Mouse (Mus musculus): ENCODE data around the gene Ctdspl. TPM values are rescaled to one million over a fixed set of nuclear protein-coding genes. Genes with fewer than 3 reads are reported as not detected.

The Ctdspl gene
- polyA plus RNA-seq, 1 experiment from 2014 or later = 10.0 TPM

DNA sequence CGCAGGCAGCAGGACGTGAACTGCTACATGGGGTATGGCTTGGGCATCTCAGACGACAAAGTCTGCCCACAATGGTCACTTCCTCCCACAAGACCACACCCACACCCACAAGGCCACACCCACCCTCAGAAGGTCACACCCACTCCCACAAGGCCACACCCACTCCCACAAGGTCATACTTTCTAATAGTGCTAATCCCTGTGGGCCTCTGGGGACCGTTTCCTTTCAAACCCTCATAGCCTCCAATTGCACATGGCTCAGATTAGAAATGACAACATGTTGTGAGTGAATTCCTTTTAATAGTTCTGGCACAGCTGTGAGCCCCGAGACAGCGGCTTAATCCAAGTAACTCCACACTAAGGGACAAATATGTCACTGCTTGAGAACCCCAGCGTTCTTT, 39.1 kb upstream of the Ctdspl start:
- Histone ChIP-seq H3K4me3 (ENCODE audit: low read depth, low read length) (no peak overlapping the region), H3K4me2 (ENCODE audit: low read depth, low read length) (no peak overlapping the region), H3K9ac (replicated peaks; ENCODE audit: low read length) (no peak overlapping the region), H3K4me1 (ENCODE audit: control insufficient read depth, insufficient read depth, low read length) (peaks cover 7% of the 10 kb centered on the region; the same call in 1 of the 2 replicates), H3K9me3 (replicated peaks; ENCODE audit: control insufficient read depth, low read length) (no peaks in the 10 kb centered on the region), H3K27me3 (ENCODE audit: control insufficient read depth, insufficient read depth, low read length) (no peaks in the 10 kb centered on the region), H3K36me3 (replicated peaks; ENCODE audit: control insufficient read depth, insufficient read depth, low read depth, low read length) (no peaks in the 10 kb centered on the region), H3K27ac (replicated peaks; ENCODE audit: low read depth, low read length) (no peak overlapping the region)
- DNase-seq (ENCODE audit: low spot score) = no peak
- ATAC-seq (replicated peaks; ENCODE audit: insufficient number of reproducible peaks, low FRiP score, low TSS enrichment, low read depth) = no peak
- 83% methylated on average over 7 of the region's 7 CpGs for WGBS

DNA sequence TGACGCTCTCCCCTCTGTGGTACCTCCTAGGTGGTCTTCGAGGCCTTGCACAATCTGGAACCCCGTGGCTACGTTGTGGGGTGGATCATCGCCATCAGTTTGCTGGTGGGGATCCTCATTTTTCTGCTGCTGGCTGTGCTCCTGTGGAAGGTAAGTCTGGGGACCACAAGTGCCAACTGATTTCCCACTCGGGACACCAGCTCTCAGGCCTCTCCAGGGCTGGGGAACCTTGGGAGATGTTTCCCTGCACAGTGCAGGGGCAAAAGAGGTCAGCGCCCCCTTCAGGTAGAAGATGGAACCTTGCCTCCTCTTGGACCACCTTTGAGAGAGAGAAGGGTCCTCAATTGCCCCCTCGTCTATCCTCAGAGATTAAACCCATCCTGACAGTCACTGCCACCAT, 38.5 kb upstream of the Ctdspl start:
- Histone ChIP-seq H3K9ac (replicated peaks; ENCODE audit: low read length) (no peak overlapping the region), H3K4me2 (ENCODE audit: low read depth, low read length) (no peak overlapping the region), H3K9me3 (replicated peaks; ENCODE audit: control insufficient read depth, low read length) (no peaks in the 10 kb centered on the region), H3K4me3 (ENCODE audit: low read depth, low read length) (no peak overlapping the region), H3K27me3 (ENCODE audit: control insufficient read depth, insufficient read depth, low read length) (no peaks in the 10 kb centered on the region), H3K4me1 (ENCODE audit: control insufficient read depth, insufficient read depth, low read length) (peaks cover 7% of the 10 kb centered on the region; the same call in 1 of the 2 replicates), H3K36me3 (replicated peaks; ENCODE audit: control insufficient read depth, insufficient read depth, low read depth, low read length) (no peaks in the 10 kb centered on the region), H3K27ac (replicated peaks; ENCODE audit: low read depth, low read length) (no peak overlapping the region)
- 91% methylated on average over 8 of the region's 8 CpGs for WGBS
- DNase-seq (ENCODE audit: low spot score) (no peak), ATAC-seq (replicated peaks; ENCODE audit: insufficient number of reproducible peaks, low FRiP score, low TSS enrichment, low read depth) (no peak)

DNA sequence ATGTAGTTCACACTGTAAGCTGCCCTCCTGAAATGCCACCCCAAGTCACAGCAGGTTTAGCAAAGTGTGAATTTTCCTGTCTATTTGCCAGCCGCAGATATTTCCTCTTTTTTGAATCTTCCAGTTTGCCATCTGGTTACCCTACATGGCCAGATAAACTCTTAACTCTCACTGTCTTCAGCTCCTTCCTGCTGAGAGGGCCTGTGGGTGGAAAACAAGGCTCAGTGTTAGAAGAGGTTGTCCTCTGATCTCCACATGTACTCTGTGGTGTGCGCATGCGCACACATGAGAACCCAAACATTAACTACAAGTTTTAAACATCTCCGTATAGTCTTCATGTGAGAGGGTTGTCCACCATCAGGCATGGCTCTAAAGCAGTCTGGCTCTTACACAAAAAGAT, 36.1 kb upstream of the Ctdspl start:
- H3K27ac ChIP-seq (replicated peaks; ENCODE audit: low read depth, low read length) = no peak overlapping the region
- H3K9ac ChIP-seq (replicated peaks; ENCODE audit: low read length) = no peak overlapping the region

DNA sequence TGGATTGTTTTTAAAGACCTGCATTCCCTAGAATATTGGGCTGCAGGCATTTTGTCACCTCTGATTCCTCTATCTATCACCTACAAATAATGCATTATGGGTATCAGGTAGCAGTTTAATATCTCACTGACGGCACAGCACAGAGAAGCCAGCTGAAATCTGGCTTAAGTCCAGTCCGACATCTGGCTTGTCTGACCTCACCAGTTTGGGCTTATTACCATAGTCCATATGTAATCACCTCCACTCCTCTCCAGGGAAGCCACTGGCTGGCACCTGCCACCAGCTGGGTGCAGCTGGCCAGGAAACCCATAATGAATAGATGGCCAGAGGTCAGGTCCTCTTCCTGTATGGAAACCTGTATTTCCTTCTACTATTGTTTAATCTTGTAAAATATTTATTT, 35.6 kb upstream of the Ctdspl start:
- H3K27me3 ChIP-seq (ENCODE audit: control insufficient read depth, insufficient read depth, low read length) = no peaks in the 10 kb centered on the region
- H3K4me3 ChIP-seq (ENCODE audit: low read depth, low read length) = no peak overlapping the region
- H3K36me3 ChIP-seq (replicated peaks; ENCODE audit: control insufficient read depth, insufficient read depth, low read depth, low read length) = no peaks in the 10 kb centered on the region
- ATAC-seq (replicated peaks; ENCODE audit: insufficient number of reproducible peaks, low FRiP score, low TSS enrichment, low read depth) = no peak
- H3K4me2 ChIP-seq (ENCODE audit: low read depth, low read length) = no peak overlapping the region
- WGBS = 53% methylated on average over 2 of the region's 2 CpGs
- H3K9ac ChIP-seq (replicated peaks; ENCODE audit: low read length) = no peak overlapping the region
- H3K4me1 ChIP-seq (ENCODE audit: control insufficient read depth, insufficient read depth, low read length) = peaks cover 7% of the 10 kb centered on the region; the same call in 1 of the 2 replicates
- DNase-seq (ENCODE audit: low spot score) = no peak
- H3K9me3 ChIP-seq (replicated peaks; ENCODE audit: control insufficient read depth, low read length) = no peaks in the 10 kb centered on the region
- no peak overlapping the region for H3K27ac ChIP-seq (replicated peaks; ENCODE audit: low read depth, low read length)

More for the DNA sequence above, 36.1 kb upstream of the Ctdspl start:
- Histone ChIP-seq H3K4me1 (ENCODE audit: control insufficient read depth, insufficient read depth, low read length) (peaks cover 7% of the 10 kb centered on the region; the same call in 1 of the 2 replicates), H3K4me2 (ENCODE audit: low read depth, low read length) (no peak overlapping the region), H3K9me3 (replicated peaks; ENCODE audit: control insufficient read depth, low read length) (no peaks in the 10 kb centered on the region), H3K27me3 (ENCODE audit: control insufficient read depth, insufficient read depth, low read length) (no peaks in the 10 kb centered on the region), H3K4me3 (ENCODE audit: low read depth, low read length) (no peak overlapping the region), H3K36me3 (replicated peaks; ENCODE audit: control insufficient read depth, insufficient read depth, low read depth, low read length) (no peaks in the 10 kb centered on the region)
- ATAC-seq (replicated peaks; ENCODE audit: insufficient number of reproducible peaks, low FRiP score, low TSS enrichment, low read depth) (no peak), DNase-seq (ENCODE audit: low spot score) (no peak)
- 92% methylated on average over 4 of the region's 4 CpGs for WGBS

DNA sequence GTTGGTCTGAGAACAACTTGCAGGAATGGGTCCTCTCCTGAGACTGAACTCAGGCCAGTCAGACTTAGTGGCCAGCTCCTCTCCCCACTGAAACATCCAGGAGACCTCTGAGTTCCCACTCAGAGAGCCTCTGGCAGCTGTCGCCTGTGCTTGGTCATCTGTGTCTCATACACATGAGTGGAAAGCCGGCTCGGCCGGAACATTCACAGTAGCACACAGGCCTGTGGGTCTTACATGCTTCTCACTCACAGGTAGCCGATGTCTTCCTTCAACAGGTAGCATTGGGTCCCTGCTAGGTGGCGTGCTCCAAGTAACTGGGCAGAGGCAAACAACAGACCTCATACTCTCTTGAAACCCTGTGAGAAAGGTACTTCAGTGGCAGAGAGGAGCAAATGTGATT, 35.2 kb upstream of the Ctdspl start:
- 86% methylated on average over 6 of the region's 6 CpGs for WGBS
- Histone ChIP-seq H3K9me3 (replicated peaks; ENCODE audit: control insufficient read depth, low read length) (no peaks in the 10 kb centered on the region), H3K27ac (replicated peaks; ENCODE audit: low read depth, low read length) (peak overlapping the region; percentile 49), H3K4me1 (ENCODE audit: control insufficient read depth, insufficient read depth, low read length) (peaks cover 7% of the 10 kb centered on the region; the same call in 1 of the 2 replicates), H3K27me3 (ENCODE audit: control insufficient read depth, insufficient read depth, low read length) (no peaks in the 10 kb centered on the region), H3K9ac (replicated peaks; ENCODE audit: low read length) (no peak overlapping the region), H3K4me2 (ENCODE audit: low read depth, low read length) (no peak overlapping the region), H3K36me3 (replicated peaks; ENCODE audit: control insufficient read depth, insufficient read depth, low read depth, low read length) (no peaks in the 10 kb centered on the region), H3K4me3 (ENCODE audit: low read depth, low read length) (no peak overlapping the region)
- DNase-seq (ENCODE audit: low spot score) = no peak
- no peak for ATAC-seq (replicated peaks; ENCODE audit: insufficient number of reproducible peaks, low FRiP score, low TSS enrichment, low read depth)

DNA sequence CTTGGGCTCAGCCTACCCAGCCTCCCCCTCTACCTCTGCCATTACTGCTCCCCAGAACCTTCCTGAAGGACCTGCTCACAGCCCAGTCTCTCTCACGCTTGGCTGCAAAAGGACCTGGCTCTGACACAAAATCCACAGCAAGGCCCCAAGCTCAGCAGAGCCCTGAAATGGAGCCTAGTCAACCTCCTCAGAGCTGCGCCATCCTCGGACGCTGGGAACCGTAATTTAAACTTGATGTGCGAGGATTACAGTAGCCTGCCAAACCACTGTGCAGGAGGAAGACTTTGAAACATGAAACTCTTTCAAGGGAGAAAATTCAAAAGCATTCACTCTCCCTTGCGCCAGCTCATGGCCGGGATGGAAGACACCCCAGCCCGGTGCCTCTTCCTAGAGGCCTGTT, 34.7 kb upstream of the Ctdspl start:
- no peak overlapping the region for H3K4me2 ChIP-seq (ENCODE audit: low read depth, low read length)
- no peaks in the 10 kb centered on the region for H3K27me3 ChIP-seq (ENCODE audit: control insufficient read depth, insufficient read depth, low read length)
- no peak overlapping the region for H3K9ac ChIP-seq (replicated peaks; ENCODE audit: low read length)
- DNase-seq (ENCODE audit: low spot score) (peak; percentile 60), ATAC-seq (replicated peaks; ENCODE audit: insufficient number of reproducible peaks, low FRiP score, low TSS enrichment, low read depth) (peak; percentile 53)
- H3K9me3 ChIP-seq (replicated peaks; ENCODE audit: control insufficient read depth, low read length) = no peaks in the 10 kb centered on the region
- WGBS = 28% methylated on average over 9 of the region's 9 CpGs
- H3K36me3 ChIP-seq (replicated peaks; ENCODE audit: control insufficient read depth, insufficient read depth, low read depth, low read length) = no peaks in the 10 kb centered on the region
- H3K27ac ChIP-seq (replicated peaks; ENCODE audit: low read depth, low read length) = peak overlapping the region; percentile 49
- H3K4me1 ChIP-seq (ENCODE audit: control insufficient read depth, insufficient read depth, low read length) = peaks cover 7% of the 10 kb centered on the region; the same call in 1 of the 2 replicates
- no peak overlapping the region for H3K4me3 ChIP-seq (ENCODE audit: low read depth, low read length)

DNA sequence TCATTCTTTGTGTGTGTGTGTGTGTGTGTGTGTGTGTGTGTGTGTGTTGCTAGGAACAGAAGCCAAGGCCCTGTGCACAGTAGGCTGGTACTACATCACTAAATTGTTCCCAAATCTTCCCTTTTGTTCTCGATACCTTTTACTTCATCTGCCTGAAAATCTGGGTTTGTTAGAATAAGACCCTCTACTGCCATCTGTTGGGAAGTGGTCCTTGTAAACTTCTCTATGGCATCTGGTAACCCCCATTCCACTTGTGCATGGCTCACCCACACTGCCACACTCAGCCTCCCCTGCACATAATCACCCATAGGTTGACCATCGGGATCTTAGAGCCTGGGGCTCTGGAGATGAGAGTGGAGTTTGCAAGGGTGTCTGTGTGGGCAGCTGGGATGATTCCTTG, 31.2 kb upstream of the Ctdspl start:
- no peak overlapping the region for H3K4me2 ChIP-seq (ENCODE audit: low read depth, low read length)
- no peak for ATAC-seq (replicated peaks; ENCODE audit: insufficient number of reproducible peaks, low FRiP score, low TSS enrichment, low read depth)
- no peaks in the 10 kb centered on the region for H3K27me3 ChIP-seq (ENCODE audit: control insufficient read depth, insufficient read depth, low read length)
- no peak overlapping the region for H3K4me3 ChIP-seq (ENCODE audit: low read depth, low read length)
- H3K4me1 ChIP-seq (ENCODE audit: control insufficient read depth, insufficient read depth, low read length) = peaks cover 7% of the 10 kb centered on the region; the same call in 1 of the 2 replicates
- H3K27ac ChIP-seq (replicated peaks; ENCODE audit: low read depth, low read length) = no peak overlapping the region
- H3K9ac ChIP-seq (replicated peaks; ENCODE audit: low read length) = no peak overlapping the region
- WGBS = 76% methylated on average over 2 of the region's 2 CpGs
- no peaks in the 10 kb centered on the region for H3K9me3 ChIP-seq (replicated peaks; ENCODE audit: control insufficient read depth, low read length)
- DNase-seq (ENCODE audit: low spot score) = peak; percentile 52
- H3K36me3 ChIP-seq (replicated peaks; ENCODE audit: control insufficient read depth, insufficient read depth, low read depth, low read length) = no peaks in the 10 kb centered on the region

DNA sequence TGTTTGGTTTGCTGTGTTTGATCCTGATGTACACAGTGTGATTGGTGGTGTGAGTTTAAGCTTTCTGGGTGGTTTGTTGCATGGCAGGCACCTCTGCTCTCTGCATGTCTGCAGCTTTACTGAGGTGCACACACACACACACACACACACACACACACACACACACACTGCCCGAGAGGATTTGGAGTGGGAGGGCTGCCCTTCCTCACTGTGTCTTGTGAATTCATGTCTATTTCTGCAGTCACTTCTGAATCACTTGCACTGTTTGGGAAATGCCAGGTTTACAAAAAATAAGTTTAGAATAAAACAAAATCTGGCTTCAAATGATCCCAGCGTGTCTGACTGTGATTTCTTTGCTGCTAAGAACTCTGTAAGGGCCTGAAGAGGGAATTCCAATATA, 25.6 kb upstream of the Ctdspl start:
- H3K36me3 ChIP-seq (replicated peaks; ENCODE audit: control insufficient read depth, insufficient read depth, low read depth, low read length) = no peaks in the 10 kb centered on the region
- H3K4me1 ChIP-seq (ENCODE audit: control insufficient read depth, insufficient read depth, low read length) = no peaks in the 10 kb centered on the region
- no peaks in the 10 kb centered on the region for H3K9me3 ChIP-seq (replicated peaks; ENCODE audit: control insufficient read depth, low read length)
- H3K27ac ChIP-seq (replicated peaks; ENCODE audit: low read depth, low read length) = no peak overlapping the region
- H3K9ac ChIP-seq (replicated peaks; ENCODE audit: low read length) = no peak overlapping the region
- no peak overlapping the region for H3K4me3 ChIP-seq (ENCODE audit: low read depth, low read length)
- no peak overlapping the region for H3K4me2 ChIP-seq (ENCODE audit: low read depth, low read length)
- H3K27me3 ChIP-seq (ENCODE audit: control insufficient read depth, insufficient read depth, low read length) = no peaks in the 10 kb centered on the region
- no peak for DNase-seq (ENCODE audit: low spot score)
- ATAC-seq (replicated peaks; ENCODE audit: insufficient number of reproducible peaks, low FRiP score, low TSS enrichment, low read depth) = no peak
- 72% methylated on average over 2 of the region's 2 CpGs for WGBS
